Mouse (Mus musculus) colon, adult 2 months (tissue): ENCODE results near the gene Epop. TPM values are rescaled to one million over a fixed set of nuclear protein-coding genes. Genes with fewer than 3 reads are reported as not detected.

Experiments used
- polyA plus RNA-seq: library from polyadenylated mRNA; depleted of rRNA; stranded (reverse); fragments of >200 nt; gene quantifications from 2 replicates; pipeline ENCODE4 v1.2.3, GENCODE M21; 2012; rRNA removed

The Epop gene
- 4.3 and 4.6 TPM in 2 replicates for polyA plus RNA-seq

GRCm38 (mm10) chr11:97629576-97629975 is at the start of gene Epop:
TSS of gene Epop (minus strand) at chr11:97629702.

GRCm38 (mm10) chr11:97662893-97663527 is 33.5 kb upstream of the Epop start, which contains the start of gene Mllt6:
TSS of gene Mllt6 (plus strand) at chr11:97663414.

Other genes with a start within 250 kb of the Epop start
- gene Arhgap23, start 214.2 kb downstream of the Epop start, polyA plus RNA-seq, result 21.4 and 23.5 TPM in 2 replicates
- not detected in 2 replicates for gene 4933428G20Rik, start 129.4 kb downstream of the Epop start, polyA plus RNA-seq
- gene Srcin1, start 53.5 kb downstream of the Epop start, polyA plus RNA-seq, result 0.73 and 0.81 TPM in 2 replicates
- gene Mllt6, start 33.7 kb upstream of the Epop start, polyA plus RNA-seq, result 45.1 and 49.9 TPM in 2 replicates
- gene Cisd3, start 56.1 kb upstream of the Epop start, polyA plus RNA-seq, result 149 and 167 TPM in 2 replicates
- 95.9 and 122 TPM in 2 replicates for gene Pcgf2, start 70.8 kb upstream of the Epop start, polyA plus RNA-seq
- gene Psmb3, start 73.7 kb upstream of the Epop start, polyA plus RNA-seq, result 214 and 261 TPM in 2 replicates
- 5.8 and 6.2 TPM in 2 replicates for gene Pip4k2b, start 115.0 kb upstream of the Epop start, polyA plus RNA-seq
- gene Cwc25, start 136.9 kb upstream of the Epop start, polyA plus RNA-seq, result 5.4 and 6.2 TPM in 2 replicates
- gene 1700001P01Rik, start 146.2 kb upstream of the Epop start, polyA plus RNA-seq, result 0.22 TPM in 1 of 2 replicates, not detected in the other
- gene Rpl23, start 152.7 kb upstream of the Epop start, polyA plus RNA-seq, result 86.3 and 88.2 TPM in 2 replicates
- gene Lasp1, start 169.3 kb upstream of the Epop start, polyA plus RNA-seq, result 238 and 246 TPM in 2 replicates
- gene B230217C12Rik, start 211.1 kb upstream of the Epop start, polyA plus RNA-seq, result 1.4 and 2.0 TPM in 2 replicates